Mouse (Mus musculus): ENCODE measurements at regions not wholly inside any gene's neighbourhood (a gene's known extent, or its start where the extent isn't known, plus 50 kb on each side); places are given as distances from the start of the nearest gene placed in this dataset.
"Not testable (repeated sequence)": the region's sequence is repeated elsewhere in the genome, so short reads cannot be mapped to it uniquely, and the experiment has no call there.

GRCm38 (mm10) chr10:43671785-43672184 lies 93.7 kb downstream of the Cd24a start:
- no peak for DNase-seq (ENCODE audit: low spot score in 2 of 2)

- no peak for DNase-seq (ENCODE audit: low spot score in 2 of 2)
Measured at GRCm38 (mm10) chr10:43672490-43672889, 94.4 kb downstream of the Cd24a start.

- no peak for DNase-seq (ENCODE audit: low spot score in 2 of 2)
Measured at GRCm38 (mm10) chr10:43674749-43675148, 96.7 kb downstream of the Cd24a start.

GRCm38 (mm10) chr10:43675495-43675894 lies 97.4 kb downstream of the Cd24a start:
- DNase-seq (ENCODE audit: low spot score in 2 of 2) = not testable (repeated sequence)

- DNase-seq (ENCODE audit: low spot score in 2 of 2) = no peak
Measured at GRCm38 (mm10) chr10:43676289-43676688, 98.2 kb downstream of the Cd24a start.

GRCm38 (mm10) chr10:43684247-43685033 lies 106.4 kb downstream of the Cd24a start:
- no peak for DNase-seq (ENCODE audit: low spot score in 2 of 2)

GRCm38 (mm10) chr10:43689161-43689913 lies 111.3 kb downstream of the Cd24a start:
- no peak for DNase-seq (ENCODE audit: low spot score in 2 of 2)

GRCm38 (mm10) chr10:43689914-43690316 lies 111.8 kb downstream of the Cd24a start:
- no peak for DNase-seq (ENCODE audit: low spot score in 2 of 2)

GRCm38 (mm10) chr10:43693974-43694373 lies 115.9 kb downstream of the Cd24a start:
- DNase-seq (ENCODE audit: low spot score in 2 of 2) = no peak

GRCm38 (mm10) chr10:43694508-43694907 lies 116.4 kb downstream of the Cd24a start:
- DNase-seq (ENCODE audit: low spot score in 2 of 2) = no peak

GRCm38 (mm10) chr10:43695470-43695869 lies 117.4 kb downstream of the Cd24a start:
- no peak for DNase-seq (ENCODE audit: low spot score in 2 of 2)

- no peak for DNase-seq (ENCODE audit: low spot score in 2 of 2)
Measured at GRCm38 (mm10) chr10:43697917-43698316, 119.8 kb downstream of the Cd24a start.

- DNase-seq (ENCODE audit: low spot score in 2 of 2) = no peak
Measured at GRCm38 (mm10) chr10:43700371-43701289, 122.5 kb downstream of the Cd24a start.

- DNase-seq (ENCODE audit: low spot score in 2 of 2) = no peak
Measured at GRCm38 (mm10) chr10:43702895-43703294, 124.8 kb downstream of the Cd24a start.

GRCm38 (mm10) chr10:43706001-43706988 lies 128.2 kb downstream of the Cd24a start:
- no peak for DNase-seq (ENCODE audit: low spot score in 2 of 2)

GRCm38 (mm10) chr10:43707011-43707410 lies 128.9 kb downstream of the Cd24a start:
- DNase-seq (ENCODE audit: low spot score in 2 of 2) = no peak

- no peak for DNase-seq (ENCODE audit: low spot score in 2 of 2)
Measured at GRCm38 (mm10) chr10:43707821-43708373, 129.8 kb downstream of the Cd24a start.

- no peak for DNase-seq (ENCODE audit: low spot score in 2 of 2)
Measured at GRCm38 (mm10) chr10:43709278-43710033, 131.4 kb downstream of the Cd24a start.
